Mouse (Mus musculus) Muller cell, postnatal 12 days (primary cell): ENCODE results near the gene Gas2l3.

Experiments used
- DNase-seq: peaks from one replicate; pipeline ENCODE4 v3.0.0-alpha.2; 2015; ENCODE audit errors: inconsistent ontology term

Gas2l3 gene

DNA sequence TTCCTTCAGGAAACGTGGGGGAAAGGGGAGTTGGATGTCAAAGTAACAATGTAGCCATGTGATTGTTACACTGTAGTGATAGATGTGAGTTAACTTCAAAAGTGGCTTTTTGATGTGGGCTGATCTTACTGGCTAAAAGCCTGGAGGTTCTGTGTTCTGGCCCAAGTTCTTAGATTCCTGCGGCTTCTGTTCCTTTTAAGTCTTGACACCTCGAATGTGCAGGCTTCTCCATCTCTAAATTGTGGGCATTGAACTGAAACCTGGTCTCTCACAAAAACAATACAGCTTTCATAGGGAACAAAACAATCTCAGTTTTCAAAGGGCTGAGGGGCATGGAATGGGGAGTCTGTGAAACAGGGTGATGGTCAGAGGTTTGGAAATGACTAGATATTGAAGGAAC lies 614 bp upstream of the Gas2l3 start:
- DNase-seq, result peak; percentile 56

DNA sequence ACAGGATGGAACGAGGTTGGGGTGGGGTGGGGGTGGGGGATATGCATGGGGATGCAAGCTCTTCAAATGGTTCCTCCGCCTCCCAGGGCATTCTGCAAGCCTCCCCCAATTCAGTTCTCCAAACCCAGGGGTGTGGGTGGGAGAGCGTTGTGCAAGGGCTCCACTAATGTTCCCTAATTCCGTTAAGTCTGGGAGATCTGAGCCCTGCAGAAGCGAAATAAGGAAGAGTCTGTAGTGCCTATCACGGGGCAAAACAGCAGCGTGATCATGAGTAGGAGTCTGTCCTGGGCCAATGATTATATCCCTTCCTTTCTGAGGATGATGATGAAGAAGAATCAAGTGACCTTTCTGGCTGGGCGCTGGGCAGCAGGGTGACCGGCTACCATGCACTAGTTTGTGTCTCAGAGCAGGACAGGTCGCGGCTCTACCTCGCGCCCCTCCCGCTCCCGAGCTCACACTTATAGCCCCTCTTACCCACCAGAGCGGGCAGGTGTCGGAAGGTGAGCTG lies 598 bp downstream of the Gas2l3 start:
- no peak for DNase-seq

DNA sequence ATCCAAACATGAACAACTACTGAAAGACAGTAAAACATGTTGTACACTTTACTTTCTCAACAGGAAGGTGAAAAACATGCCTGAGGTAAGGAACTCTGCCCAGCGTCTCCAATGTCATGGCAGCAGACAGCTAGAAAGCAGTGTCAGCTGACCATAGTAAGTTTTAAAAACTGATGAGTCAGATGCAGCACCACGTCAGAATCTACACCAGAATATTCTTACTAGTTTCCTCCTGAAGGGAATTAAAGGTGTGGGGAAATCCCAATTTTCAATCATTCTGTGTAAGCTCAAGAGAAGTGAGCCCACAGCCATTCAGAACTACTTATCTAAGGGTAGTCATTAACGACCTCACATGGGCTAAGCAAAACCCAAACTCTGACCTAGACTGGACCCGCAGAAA lies 1.1 kb downstream of the Gas2l3 start:
- DNase-seq, result peak; percentile 17

DNA sequence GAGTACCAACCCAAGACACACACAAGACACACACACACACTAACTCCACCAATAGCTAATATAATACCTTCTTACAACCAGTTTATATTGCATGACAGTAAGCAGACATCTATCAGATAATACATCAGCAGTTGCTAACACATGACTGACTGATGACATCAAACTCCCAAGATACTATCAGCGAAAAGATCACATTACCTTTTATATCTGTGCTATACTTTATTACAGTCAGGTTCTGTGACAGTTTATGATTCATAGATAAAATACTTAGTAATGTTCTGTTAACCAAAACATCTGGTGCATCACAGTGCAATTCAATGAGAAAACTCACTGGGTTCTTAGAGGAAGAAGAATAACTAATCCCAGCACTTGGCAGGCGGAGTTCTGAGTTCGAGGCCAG lies 1.8 kb downstream of the Gas2l3 start:
- no peak for DNase-seq

- DNase-seq, result peak; percentile 54
These were observed 4.4 kb downstream of the Gas2l3 start for GRCm38 (mm10) chr10:89439380-89439779.

DNA sequence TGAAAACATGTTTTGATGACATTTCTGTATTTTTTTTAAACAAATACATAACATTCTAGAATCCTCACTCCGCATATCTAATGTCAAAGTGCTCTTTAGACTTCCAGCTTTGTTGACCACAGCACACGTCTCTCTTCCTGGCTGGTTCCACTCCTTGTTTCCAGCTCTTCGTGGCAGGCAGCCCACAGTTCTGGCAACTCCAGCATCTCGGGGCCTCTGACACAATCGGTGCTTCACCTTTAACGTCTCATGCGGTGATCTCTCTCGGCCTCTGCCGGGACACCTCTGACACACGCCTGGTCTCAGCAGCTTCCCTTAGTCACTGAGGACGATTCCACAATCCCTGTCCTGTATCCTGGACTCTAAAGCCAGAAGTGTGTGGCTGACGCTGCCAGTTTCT lies 5.8 kb downstream of the Gas2l3 start:
- no peak for DNase-seq

- no peak for DNase-seq
These were observed 6.3 kb downstream of the Gas2l3 start for GRCm38 (mm10) chr10:89437472-89437871.

- peak; percentile 20 for DNase-seq
These were observed 7.8 kb downstream of the Gas2l3 start for GRCm38 (mm10) chr10:89435920-89436319.

- no peak for DNase-seq
These were observed 8.4 kb downstream of the Gas2l3 start for GRCm38 (mm10) chr10:89435413-89435812.

- DNase-seq, result peak; percentile 86
These were observed 9.1 kb downstream of the Gas2l3 start for GRCm38 (mm10) chr10:89434509-89435210.

GRCm38 (mm10) chr10:89432743-89433142 lies 11.0 kb downstream of the Gas2l3 start:
- DNase-seq, result no peak

GRCm38 (mm10) chr10:89430751-89431150 lies 13.0 kb downstream of the Gas2l3 start:
- DNase-seq, result no peak

DNA sequence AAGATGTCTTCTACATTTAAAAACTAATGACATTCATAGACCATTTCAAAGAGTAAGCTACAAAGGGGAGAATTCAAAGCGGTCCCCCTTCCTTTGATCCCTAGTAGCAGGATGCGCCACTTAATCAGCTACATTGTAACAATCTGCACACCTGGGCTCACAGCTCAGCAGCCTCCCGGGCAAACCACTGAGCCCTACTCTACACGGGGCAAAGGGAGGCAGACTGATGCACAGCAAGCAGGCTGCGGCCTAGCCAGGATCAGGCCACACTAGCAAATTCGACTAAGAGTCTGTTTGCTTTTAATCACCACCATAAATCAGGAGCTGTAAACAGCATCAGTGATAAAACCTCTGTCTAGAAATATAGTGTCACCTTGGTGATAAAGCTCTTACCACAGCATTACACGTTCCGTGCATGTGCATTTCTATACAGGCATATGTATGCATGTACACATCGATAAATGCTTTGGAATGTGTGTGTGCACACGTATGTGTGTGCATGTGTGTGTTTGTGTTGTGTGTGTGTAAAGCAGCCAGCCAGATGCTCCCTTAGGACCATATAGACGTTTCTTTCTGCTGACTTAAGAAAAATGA lies 18.9 kb downstream of the Gas2l3 start:
- no peak for DNase-seq

- DNase-seq, result no peak
These were observed 19.6 kb downstream of the Gas2l3 start for GRCm38 (mm10) chr10:89424217-89424616.

GRCm38 (mm10) chr10:89423164-89423778 lies 20.5 kb downstream of the Gas2l3 start:
- DNase-seq, result no peak

- DNase-seq, result no peak
These were observed 21.1 kb downstream of the Gas2l3 start for GRCm38 (mm10) chr10:89422504-89423158.

DNA sequence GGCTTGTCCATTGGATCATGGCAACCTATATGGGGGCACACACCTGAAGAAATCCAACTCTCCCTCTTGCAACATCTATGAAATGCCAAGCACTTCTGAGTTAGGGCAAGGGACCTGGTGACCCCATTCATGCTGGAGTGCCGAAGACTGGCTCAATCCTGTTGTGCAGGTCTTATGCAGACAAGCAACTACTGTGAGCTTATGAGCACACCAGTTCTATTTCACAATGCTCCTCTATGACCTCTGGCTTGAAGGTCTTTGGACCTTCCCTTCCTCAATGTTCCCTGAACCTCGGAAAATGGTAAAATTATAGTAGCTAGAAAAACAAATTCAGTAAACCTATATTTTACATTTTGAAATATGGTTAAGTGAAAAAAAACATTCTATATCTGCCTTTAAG lies 25.8 kb downstream of the Gas2l3 start:
- DNase-seq, result no peak

GRCm38 (mm10) chr10:89415478-89415877 lies 28.3 kb downstream of the Gas2l3 start:
- DNase-seq, result no peak

DNA sequence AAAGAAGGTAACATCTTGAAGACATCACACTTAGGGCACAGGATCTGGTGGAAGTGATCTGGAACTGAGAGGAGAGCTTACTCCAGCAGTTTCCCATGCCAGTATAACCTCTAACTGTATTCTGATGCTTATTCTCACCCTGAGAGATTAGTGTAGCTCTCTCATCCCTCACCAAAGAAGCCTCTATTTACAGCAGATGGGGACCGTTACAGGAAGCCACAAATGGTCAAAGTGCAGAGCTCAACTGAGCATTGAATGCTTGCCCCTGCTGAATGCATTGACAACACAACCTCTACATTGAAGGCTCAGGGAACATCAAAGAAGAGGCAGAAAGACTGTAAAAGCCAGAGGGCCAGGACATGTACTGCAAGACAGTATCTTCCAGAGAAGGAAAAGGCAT lies 36.2 kb downstream of the Gas2l3 start:
- DNase-seq, result no peak

DNA sequence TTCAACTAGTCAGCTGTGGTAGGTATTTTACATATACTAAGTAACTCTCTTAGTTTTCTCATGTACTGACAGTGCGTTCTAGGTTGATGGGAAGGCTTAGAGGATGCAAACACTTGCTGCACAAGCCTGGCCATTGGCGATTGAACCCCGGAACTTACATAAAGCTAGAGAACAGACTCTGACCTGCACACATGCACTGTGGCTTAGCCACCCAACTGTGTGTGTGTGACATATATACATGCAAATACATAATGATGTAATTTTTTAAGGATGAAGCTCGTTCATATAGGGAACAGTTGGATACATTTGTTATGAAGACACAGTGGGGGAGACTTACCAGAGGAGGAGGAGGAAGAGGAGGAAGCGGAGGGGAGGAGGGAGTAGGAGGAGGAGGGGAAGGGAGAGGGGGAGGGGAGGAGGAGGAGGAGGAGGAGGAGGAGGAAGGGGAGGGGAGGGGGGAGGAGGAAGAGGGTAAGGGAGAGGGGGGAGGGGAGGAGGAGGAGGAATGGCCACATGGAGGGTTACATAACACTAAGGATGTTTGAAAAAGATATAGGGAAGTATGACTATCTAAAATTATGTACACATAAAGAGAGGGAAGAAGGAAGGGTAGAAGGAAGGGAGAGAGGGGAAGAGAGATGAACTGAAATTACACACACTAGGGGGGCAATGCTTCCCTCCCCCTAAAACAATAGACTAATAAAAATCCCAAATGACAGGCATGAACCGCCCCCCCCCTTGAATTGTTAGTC lies 36.9 kb downstream of the Gas2l3 start:
- no peak for DNase-seq

GRCm38 (mm10) chr10:89404936-89405335 lies 38.8 kb downstream of the Gas2l3 start:
- no peak for DNase-seq
